Mouse (Mus musculus): ENCODE results near the gene Dync1li2. TPM values are rescaled to one million over a fixed set of nuclear protein-coding genes. Genes with fewer than 3 reads are reported as not detected.

The Dync1li2 gene
- polyA plus RNA-seq, 1 experiment from 2014 or later, result 124 TPM

- Histone ChIP-seq H3K4me3 (no peak overlapping the region), H3K36me3 (no peaks in the 10 kb centered on the region), H3K9ac (replicated peaks) (no peak overlapping the region), H3K4me1 (peaks cover 23% of the 10 kb centered on the region), H3K27ac (replicated peaks) (peak overlapping the region; percentile 14), H3K27me3 (no peaks in the 10 kb centered on the region), H3K4me2 (replicated peaks) (no peak overlapping the region), H3K9me3 (no peaks in the 10 kb centered on the region)
- 33% methylated on average over 14 of the region's 14 CpGs for WGBS
- 0 out of 2 replicates have a peak, but pooled peaks have one; percentile 36 for ATAC-seq (replicated peaks)
These were observed 67.7 kb downstream of the Dync1li2 start for GRCm38 (mm10) chr8:104374864-104375846.

- H3K27me3 ChIP-seq, result no peaks in the 10 kb centered on the region
- H3K27ac ChIP-seq (replicated peaks), result no peak overlapping the region
- WGBS, result 58% methylated on average over 11 of the region's 11 CpGs
- H3K9me3 ChIP-seq, result no peaks in the 10 kb centered on the region
- no peak overlapping the region for H3K4me2 ChIP-seq (replicated peaks)
- no peaks in the 10 kb centered on the region for H3K36me3 ChIP-seq
- no peak overlapping the region for H3K9ac ChIP-seq (replicated peaks)
- H3K4me1 ChIP-seq, result peaks cover 29% of the 10 kb centered on the region
- ATAC-seq (replicated peaks), result no peak
- no peak overlapping the region for H3K4me3 ChIP-seq
These were observed 68.6 kb downstream of the Dync1li2 start for GRCm38 (mm10) chr8:104374269-104374668.

DNA sequence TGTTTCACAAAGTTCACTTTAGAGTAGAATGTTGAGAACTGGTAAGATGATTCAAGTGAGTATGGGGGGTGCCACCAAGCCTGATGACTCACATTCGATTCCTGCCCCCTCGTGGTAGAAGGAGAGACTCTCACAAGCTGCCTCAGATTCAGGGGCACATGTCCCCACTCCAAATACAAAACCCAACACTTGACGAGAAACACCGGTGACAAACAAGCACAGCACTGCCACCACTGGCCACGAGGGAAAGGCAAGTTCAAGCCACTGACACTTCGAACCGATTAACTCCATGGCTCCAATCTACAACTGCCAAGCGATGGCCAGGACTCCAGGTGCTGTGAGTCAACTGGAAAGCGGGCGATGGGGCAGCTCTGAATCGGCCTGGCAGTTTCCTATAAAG, 69.1 kb downstream of the Dync1li2 start:
- no peak overlapping the region for H3K4me3 ChIP-seq
- H3K36me3 ChIP-seq, result no peaks in the 10 kb centered on the region
- no peak overlapping the region for H3K9ac ChIP-seq (replicated peaks)
- H3K27ac ChIP-seq (replicated peaks), result no peak overlapping the region
- 89% methylated on average over 11 of the region's 11 CpGs for WGBS
- H3K4me1 ChIP-seq, result peaks cover 28% of the 10 kb centered on the region
- no peak for ATAC-seq (replicated peaks)
- H3K9me3 ChIP-seq, result no peaks in the 10 kb centered on the region
- H3K4me2 ChIP-seq (replicated peaks), result no peak overlapping the region
- H3K27me3 ChIP-seq, result no peaks in the 10 kb centered on the region

GRCm38 (mm10) chr8:104371121-104371520, 71.7 kb downstream of the Dync1li2 start:
- WGBS, result 96% methylated on average over 6 of the region's 6 CpGs
- H3K27me3 ChIP-seq, result no peaks in the 10 kb centered on the region

DNA sequence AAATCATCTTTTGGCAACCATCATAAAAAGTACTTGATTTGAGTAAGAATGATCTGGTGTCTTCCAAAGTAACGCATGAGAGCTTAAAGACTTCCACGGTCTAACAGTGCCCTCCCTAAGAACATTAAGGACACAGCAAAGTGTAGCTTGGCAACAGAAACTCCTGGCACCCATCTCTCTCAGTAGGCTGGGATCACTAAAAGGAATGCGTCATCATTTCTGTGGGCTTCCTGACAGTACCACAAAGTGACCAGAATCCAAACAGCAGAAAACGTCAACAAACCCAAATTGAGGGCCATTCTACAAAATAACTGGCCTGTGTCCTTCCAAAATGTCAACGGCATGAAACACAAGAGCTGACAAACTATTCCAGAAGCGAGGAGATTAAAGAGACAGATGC, 72.8 kb downstream of the Dync1li2 start:
- ATAC-seq (replicated peaks), result no peak
- peaks cover 29% of the 10 kb centered on the region for H3K4me1 ChIP-seq
- H3K27me3 ChIP-seq, result no peaks in the 10 kb centered on the region
- no peak overlapping the region for H3K4me2 ChIP-seq (replicated peaks)
- H3K9ac ChIP-seq (replicated peaks), result no peak overlapping the region
- WGBS, result 71% methylated on average over 6 of the region's 6 CpGs
- no peaks in the 10 kb centered on the region for H3K36me3 ChIP-seq
- H3K4me3 ChIP-seq, result no peak overlapping the region
- H3K9me3 ChIP-seq, result no peaks in the 10 kb centered on the region
- no peak overlapping the region for H3K27ac ChIP-seq (replicated peaks)

More at GRCm38 (mm10) chr8:104371121-104371520, 71.7 kb downstream of the Dync1li2 start:
- Histone ChIP-seq H3K4me2 (replicated peaks) (no peak overlapping the region), H3K27ac (replicated peaks) (no peak overlapping the region), H3K4me1 (peaks cover 37% of the 10 kb centered on the region), H3K4me3 (no peak overlapping the region), H3K9ac (replicated peaks) (no peak overlapping the region), H3K9me3 (no peaks in the 10 kb centered on the region), H3K36me3 (no peaks in the 10 kb centered on the region)
- ATAC-seq (replicated peaks), result no peak

DNA sequence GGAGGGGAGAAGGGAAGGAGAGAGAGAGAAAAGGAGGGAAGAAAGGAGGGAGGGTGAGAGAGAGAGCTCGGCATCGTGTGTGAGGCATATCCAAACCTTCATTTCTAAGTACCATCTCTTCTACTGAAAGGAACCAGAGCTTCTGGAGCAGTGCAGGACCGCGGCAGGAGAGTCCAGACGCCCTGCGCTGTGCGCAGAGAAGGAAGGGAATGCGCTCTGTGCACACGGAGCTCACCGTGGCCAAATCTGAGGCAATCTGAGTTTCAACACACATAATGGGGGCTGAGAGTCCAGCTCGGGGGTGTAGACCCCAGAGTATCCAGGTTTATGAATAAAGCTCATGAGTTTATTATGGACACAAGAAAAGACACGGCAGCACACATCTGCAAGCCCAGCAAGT, 73.3 kb downstream of the Dync1li2 start:
- Histone ChIP-seq H3K27me3 (no peaks in the 10 kb centered on the region), H3K4me2 (replicated peaks) (no peak overlapping the region), H3K9me3 (no peaks in the 10 kb centered on the region), H3K4me3 (no peak overlapping the region), H3K27ac (replicated peaks) (0 out of 2 replicates have a peak overlapping the region, but pooled peaks have one; percentile 49), H3K36me3 (no peaks in the 10 kb centered on the region), H3K9ac (replicated peaks) (no peak overlapping the region), H3K4me1 (peaks cover 24% of the 10 kb centered on the region)
- ATAC-seq (replicated peaks), result no peak
- 69% methylated on average over 12 of the region's 12 CpGs for WGBS

Other genes starting within 250 kb of the Dync1li2 start
- 46.8 and 50.8 TPM in 2 replicates for gene Tk2, start 194.5 kb downstream of the Dync1li2 start, polyA plus RNA-seq (2015; fragmentation: Nextera tagmentation; extraction: Ambion mirVana)
- 31.9 and 37.6 TPM in 2 replicates for gene Cklf, start 192.2 kb downstream of the Dync1li2 start, polyA plus RNA-seq (2015; fragmentation: Nextera tagmentation; extraction: Ambion mirVana)
- not detected in 2 replicates for gene Cmtm2a, start 149.9 kb downstream of the Dync1li2 start, polyA plus RNA-seq (2015; fragmentation: Nextera tagmentation; extraction: Ambion mirVana)
- not detected in 2 replicates for gene Gm45711, start 133.0 kb downstream of the Dync1li2 start, polyA plus RNA-seq (2015; fragmentation: Nextera tagmentation; extraction: Ambion mirVana)
- not detected in 2 replicates for gene Cmtm1, start 132.9 kb downstream of the Dync1li2 start, polyA plus RNA-seq (2015; fragmentation: Nextera tagmentation; extraction: Ambion mirVana)
- gene Gm11020, start 121.5 kb downstream of the Dync1li2 start, polyA plus RNA-seq (2015; fragmentation: Nextera tagmentation; extraction: Ambion mirVana), result not detected in 2 replicates
- not detected in 2 replicates for gene Cmtm2b, start 120.8 kb downstream of the Dync1li2 start, polyA plus RNA-seq (2015; fragmentation: Nextera tagmentation; extraction: Ambion mirVana)
- gene Cmtm3, start 103.6 kb downstream of the Dync1li2 start, polyA plus RNA-seq (2015; fragmentation: Nextera tagmentation; extraction: Ambion mirVana), result 32.7 and 34.3 TPM in 2 replicates
- 2.6 and 2.9 TPM in 2 replicates for gene Cmtm4, start 47.2 kb downstream of the Dync1li2 start, polyA plus RNA-seq (2015; fragmentation: Nextera tagmentation; extraction: Ambion mirVana)
- gene Terb1, start 66.9 kb upstream of the Dync1li2 start, polyA plus RNA-seq (2015; fragmentation: Nextera tagmentation; extraction: Ambion mirVana), result 0.17 and 0.19 TPM in 2 replicates
- 116 and 124 TPM in 2 replicates for gene Nae1, start 91.6 kb upstream of the Dync1li2 start, polyA plus RNA-seq (2015; fragmentation: Nextera tagmentation; extraction: Ambion mirVana)
- 1.7 and 2.0 TPM in 2 replicates for gene Car7, start 91.6 kb upstream of the Dync1li2 start, polyA plus RNA-seq (2015; fragmentation: Nextera tagmentation; extraction: Ambion mirVana)
- 17.8 and 18.7 TPM in 2 replicates for gene Pdp2, start 148.4 kb upstream of the Dync1li2 start, polyA plus RNA-seq (2015; fragmentation: Nextera tagmentation; extraction: Ambion mirVana)
- gene Cdh16, start 181.3 kb upstream of the Dync1li2 start, polyA plus RNA-seq (2015; fragmentation: Nextera tagmentation; extraction: Ambion mirVana), result not detected in 2 replicates
- gene Rrad, start 188.3 kb upstream of the Dync1li2 start, polyA plus RNA-seq (2015; fragmentation: Nextera tagmentation; extraction: Ambion mirVana), result 2.4 and 3.0 TPM in 2 replicates
- gene Ciao2b, start 198.9 kb upstream of the Dync1li2 start, polyA plus RNA-seq (2015; fragmentation: Nextera tagmentation; extraction: Ambion mirVana), result 145 and 153 TPM in 2 replicates